In the genomic region with DNA sequence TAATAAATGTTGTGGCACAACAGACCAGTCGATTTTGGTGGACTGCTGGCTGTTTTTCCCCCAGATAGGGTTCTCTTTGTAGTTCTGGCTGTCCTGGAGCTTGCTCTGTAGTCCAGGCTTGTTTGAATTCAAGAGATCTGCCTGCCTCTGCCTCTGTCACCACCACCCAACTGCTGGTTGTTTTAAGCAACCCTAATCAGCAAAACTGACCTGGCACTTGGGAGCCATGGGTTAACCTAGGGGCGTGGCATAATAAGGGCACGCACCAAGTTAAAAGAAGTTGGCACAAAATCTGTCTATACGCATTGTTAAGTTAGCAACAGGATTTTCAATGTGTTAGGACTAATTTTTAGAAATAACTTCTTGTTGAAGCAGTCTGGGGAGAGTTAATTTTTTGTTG, we compare ENCODE assay signal across 8 mouse cellular contexts. TPM values are rescaled to one million over a fixed set of nuclear protein-coding genes. Genes with fewer than 3 reads are reported as not detected.
DNase-seq lines count a peak whose midpoint lies in the region; ATAC-seq lines count a peak whose summit lies in the region.

No protein-coding gene starts in this region.

- no peak for ATAC-seq in embryonic facial prominence, embryonic 11.5 days (replicated peaks; ENCODE audit: insufficient number of reproducible peaks, low FRiP score, low TSS enrichment, low read depth)
- no peak for ATAC-seq in intestine, embryonic 16.5 days
- ATAC-seq in neural tube, embryonic 14.5 days (ENCODE audit: low read depth): no peak

- WGBS in embryonic facial prominence, embryonic 11.5 days: 84% methylated on average over 4 of the region's 4 CpGs
- 79% methylated on average over 4 of the region's 4 CpGs for WGBS in intestine, embryonic 16.5 days
- WGBS in neural tube, embryonic 14.5 days: 86% methylated on average over 4 of the region's 4 CpGs

- H3K9ac ChIP-seq in embryonic facial prominence, embryonic 11.5 days (replicated peaks; ENCODE audit: low read length): peak overlapping the region; percentile 75
- H3K9ac ChIP-seq in intestine, embryonic 16.5 days (ENCODE audit: low read depth, low read length): peak overlapping the region; percentile 84
- peak overlapping the region; percentile 60; the same call in 1 of the 2 replicates for H3K9ac ChIP-seq in neural tube, embryonic 14.5 days (replicated peaks; ENCODE audit: low read depth, low read length)

- H3K4me2 ChIP-seq in embryonic facial prominence, embryonic 11.5 days (ENCODE audit: low read depth, low read length): peak overlapping the region; percentile 32
- H3K4me2 ChIP-seq in intestine, embryonic 16.5 days (ENCODE audit: low read depth, low read length): peak overlapping the region; percentile 63
- H3K4me2 ChIP-seq in neural tube, embryonic 14.5 days (ENCODE audit: low read depth, low read length): peak overlapping the region; percentile 58

- no peak overlapping the region for H3K27ac ChIP-seq in embryonic facial prominence, embryonic 11.5 days (replicated peaks; ENCODE audit: low read depth, low read length)
- H3K27ac ChIP-seq in intestine, embryonic 16.5 days (ENCODE audit: low read length): peak overlapping the region; percentile 90
- peak overlapping the region; percentile 92 for H3K27ac ChIP-seq in neural tube, embryonic 14.5 days (ENCODE audit: low read depth, low read length)

- H3K4me1 ChIP-seq in embryonic facial prominence, embryonic 11.5 days (ENCODE audit: control insufficient read depth, insufficient read depth, low read length): no peaks in the 10 kb centered on the region
- peaks cover 12% of the 10 kb centered on the region for H3K4me1 ChIP-seq in intestine, embryonic 16.5 days (ENCODE audit: control insufficient read depth, insufficient read depth, low read length)
- H3K4me1 ChIP-seq in neural tube, embryonic 14.5 days (ENCODE audit: control insufficient read depth, insufficient read depth, low read length): peaks cover 8% of the 10 kb centered on the region

- peak; percentile 16 for DNase-seq in layer of hippocampus, adult 9-11 months
- DNase-seq in layer of hippocampus, postnatal 36 days: no peak
- DNase-seq in embryonic facial prominence, embryonic 11.5 days (ENCODE audit: low spot score): no peak
- DNase-seq in natural killer cell, adult 2 months (ENCODE audit: low spot score in 2 of 2): no peak
- no peak for DNase-seq in ovary, postnatal 36 days (ENCODE audit: low spot score)
- DNase-seq in thymus, adult 18-20 months: no peak

- H3K27me3 ChIP-seq in embryonic facial prominence, embryonic 11.5 days (ENCODE audit: control insufficient read depth, insufficient read depth, low read length): no peaks in the 10 kb centered on the region
- no peaks in the 10 kb centered on the region for H3K27me3 ChIP-seq in intestine, embryonic 16.5 days (replicated peaks; ENCODE audit: control insufficient read depth, insufficient read depth, low read length)
- H3K27me3 ChIP-seq in neural tube, embryonic 14.5 days (ENCODE audit: control insufficient read depth, insufficient read depth, low read length): no peaks in the 10 kb centered on the region

- H3K4me3 ChIP-seq in embryonic facial prominence, embryonic 11.5 days (ENCODE audit: low read depth, low read length): peak overlapping the region; percentile 39
- H3K4me3 ChIP-seq in intestine, embryonic 16.5 days (ENCODE audit: low read length): peak overlapping the region; percentile 80
- peak overlapping the region; percentile 92 for H3K4me3 ChIP-seq in neural tube, embryonic 14.5 days (ENCODE audit: low read depth, low read length)

- H3K36me3 ChIP-seq in embryonic facial prominence, embryonic 11.5 days (replicated peaks; ENCODE audit: control insufficient read depth, insufficient read depth, low read depth, low read length): no peaks in the 10 kb centered on the region
- no peaks in the 10 kb centered on the region for H3K36me3 ChIP-seq in intestine, embryonic 16.5 days (ENCODE audit: control insufficient read depth, insufficient read depth, low read length)
- no peaks in the 10 kb centered on the region for H3K36me3 ChIP-seq in neural tube, embryonic 14.5 days (ENCODE audit: control insufficient read depth, insufficient read depth, low read length)

- no peaks in the 10 kb centered on the region for H3K9me3 ChIP-seq in embryonic facial prominence, embryonic 11.5 days (replicated peaks; ENCODE audit: control insufficient read depth, low read length)
- H3K9me3 ChIP-seq in intestine, embryonic 16.5 days (ENCODE audit: control insufficient read depth, low read length): no peaks in the 10 kb centered on the region
- no peaks in the 10 kb centered on the region for H3K9me3 ChIP-seq in neural tube, embryonic 14.5 days (ENCODE audit: control insufficient read depth, low read length)

RNA-seq across cellular contexts. Expression of a gene that starts 1.3 kb away (rescaled TPM):
- total RNA-seq in layer of hippocampus, postnatal 36 days (2021): 10 to 100 TPM; 72.4 to 75.6 TPM
- polyA plus RNA-seq in embryonic facial prominence, embryonic 11.5 days (2014; fragmentation: Nextera tagmentation; extraction: Ambion mirVana): 181 and 214 TPM in 2 replicates
- polyA plus RNA-seq in intestine, embryonic 16.5 days (2015; fragmentation: Nextera tagmentation; extraction: Ambion mirVana): 49.6 and 52.8 TPM in 2 replicates
- 88.5 and 93.6 TPM in 2 replicates for polyA plus RNA-seq in neural tube, embryonic 14.5 days (2014; fragmentation: Nextera tagmentation; extraction: Ambion mirVana)

RNA-seq across cellular contexts. Expression of a gene that starts 52.1 kb away (rescaled TPM):
- 10 to 100 TPM; 81.6 to 88.3 TPM for total RNA-seq in layer of hippocampus, postnatal 36 days (2021)
- 37.7 and 40.4 TPM in 2 replicates for polyA plus RNA-seq in embryonic facial prominence, embryonic 11.5 days (2014; fragmentation: Nextera tagmentation; extraction: Ambion mirVana)
- polyA plus RNA-seq in intestine, embryonic 16.5 days (2015; fragmentation: Nextera tagmentation; extraction: Ambion mirVana): 12.9 and 16.9 TPM in 2 replicates
- 49.7 and 54.0 TPM in 2 replicates for polyA plus RNA-seq in neural tube, embryonic 14.5 days (2014; fragmentation: Nextera tagmentation; extraction: Ambion mirVana)

Comparison
In these comparisons a context has a peak if more than half of its experiments do, and no peak if none do; other contexts are left out.
1. H3K4me3 ChIP-seq: peak in every context shown above with its lines; median percentile 92 in neural tube, embryonic 14.5 days; 80 in intestine, embryonic 16.5 days; 39 in embryonic facial prominence, embryonic 11.5 days.